In genomic region chr9:114400949-114401684, GRCm38 (mm10) we compare ENCODE assay signal across 8 mouse cellular contexts. TPM values are rescaled to one million over a fixed set of nuclear protein-coding genes. Genes with fewer than 3 reads are reported as not detected.
DNase-seq lines count a peak whose midpoint lies in the region; ATAC-seq and TF ChIP-seq lines count a peak whose summit lies in the region.

Gene Glb1, plus strand, starts transcription at chr9:114401076.
Gene Tmppe, plus strand, starts transcription at chr9:114401105.

- peak; percentile 97 for ATAC-seq in forebrain, postnatal 0 days
- peak; percentile 98 for ATAC-seq in neural tube, embryonic 15.5 days (ENCODE audit: low FRiP score)

- no peak for TF ChIP-seq RAD21 in MEL (IDR thresholded peaks at IDR 0.05; ENCODE audit: low read depth, low read length)

- no peaks in the 10 kb centered on the region for H3K27me3 ChIP-seq in MEL (ENCODE audit: control insufficient read depth in 1 of 2, insufficient read depth in 2 of 2, low read length in 2 of 2)
- H3K27me3 ChIP-seq in cerebellum, adult 2 months (ENCODE audit: control insufficient read depth, insufficient read depth, low read length) = no peaks in the 10 kb centered on the region
- no peaks in the 10 kb centered on the region for H3K27me3 ChIP-seq in forebrain, postnatal 0 days (ENCODE audit: insufficient read depth, low read length)
- H3K27me3 ChIP-seq in neural tube, embryonic 15.5 days (replicated peaks) = no peaks in the 10 kb centered on the region

- H3K9ac ChIP-seq in MEL (ENCODE audit: control insufficient read depth, low read depth, low read length, poor library complexity, severe bottlenecking) = peak within 1 kb of the TSS; percentile 98
- H3K9ac ChIP-seq in forebrain, postnatal 0 days = peak within 1 kb of the TSS; percentile 80
- H3K9ac ChIP-seq in neural tube, embryonic 15.5 days (replicated peaks) = peak within 1 kb of the TSS; percentile 77

- no peaks in the 10 kb centered on the region for H3K9me3 ChIP-seq in MEL (replicated peaks; ENCODE audit: insufficient read depth, low read length)
- H3K9me3 ChIP-seq in forebrain, postnatal 0 days (ENCODE audit: low read length) = no peaks in the 10 kb centered on the region
- H3K9me3 ChIP-seq in neural tube, embryonic 15.5 days (replicated peaks) = no peaks in the 10 kb centered on the region

- peak; percentile 94 for DNase-seq in MEL (ENCODE audit: low read depth, low spot score)
- peak; percentile 73 to 79 for DNase-seq in cerebellum, adult 2 months
- peak; percentile 84 for DNase-seq in forebrain, postnatal 0 days
- peak; percentile 85 for DNase-seq in heart, postnatal 4 days
- DNase-seq in layer of hippocampus, adult 2 months (ENCODE audit: low spot score in 2 of 2) = peak; percentile 71 to 75
- peak; percentile 77 for DNase-seq in lung, adult 2 months
- peak; percentile 78 for DNase-seq in testis, postnatal 14 days (ENCODE audit: low spot score)

- no peak for TF ChIP-seq EP300 in MEL (IDR thresholded peaks at IDR 0.05; ENCODE audit: low read depth in 1 of 2, low read length in 2 of 2)

- peak within 1 kb of the TSS; percentile 64 for H3K4me2 ChIP-seq in forebrain, postnatal 0 days (ENCODE audit: low read depth)
- H3K4me2 ChIP-seq in neural tube, embryonic 15.5 days = peak within 1 kb of the TSS; percentile 76

- under 1% methylated on average over 72 of the region's 73 CpGs for WGBS in cerebellum, adult 2 months
- 2% methylated on average over 73 of the region's 73 CpGs for WGBS in forebrain, postnatal 0 days
- under 1% methylated on average over 73 of the region's 73 CpGs for WGBS in lung, adult 2 months
- WGBS in neural tube, embryonic 15.5 days = under 1% methylated on average over 65 of the region's 73 CpGs

- peak; percentile 56 to 81; a peak in 3 of 4 replicates for TF ChIP-seq POLR2A in MEL (IDR thresholded peaks at IDR 0.05; ENCODE audit: control insufficient read depth in 1 of 2, insufficient read depth in 1 of 2, low read depth in 1 of 2, low read length in 2 of 2, poor library complexity in 1 of 2)
- TF ChIP-seq POLR2A in cerebellum, adult 2 months (IDR thresholded peaks at IDR 0.05; ENCODE audit: borderline replicate concordance, insufficient read depth, low read length) = 0 out of 2 replicates have a peak, but pooled peaks have one; percentile 26
- peak; percentile 61; the same call in 1 of the 2 replicates for TF ChIP-seq POLR2A in lung, adult 2 months (IDR thresholded peaks at IDR 0.05; ENCODE audit: borderline replicate concordance, extremely low read depth, low read depth, low read length)

- H3K27ac ChIP-seq in MEL (ENCODE audit: control insufficient read depth, low read depth, low read length) = peak within 1 kb of the TSS; percentile 74
- H3K27ac ChIP-seq in cerebellum, adult 2 months (ENCODE audit: insufficient read depth, low read length) = peak within 1 kb of the TSS; percentile 38; the same call in 1 of the 2 replicates
- H3K27ac ChIP-seq in forebrain, postnatal 0 days (ENCODE audit: low read depth, low read length) = peak within 1 kb of the TSS; percentile 86
- peak within 1 kb of the TSS; percentile 97 for H3K27ac ChIP-seq in layer of hippocampus, adult 2 months
- peak within 1 kb of the TSS; percentile 92 for H3K27ac ChIP-seq in neural tube, embryonic 15.5 days (replicated peaks)

- peaks cover 35% of the 10 kb centered on the region for H3K79me2 ChIP-seq in MEL (ENCODE audit: control insufficient read depth, insufficient read depth, low read length, poor library complexity)

- peaks cover 6 to 12% of the 10 kb centered on the region in 2 experiments for H3K4me1 ChIP-seq in MEL (ENCODE audit: control insufficient read depth in 1 of 2, insufficient read depth in 2 of 2, low read length in 2 of 2)
- H3K4me1 ChIP-seq in cerebellum, adult 2 months (ENCODE audit: control insufficient read depth, insufficient read depth, low read length) = no peaks in the 10 kb centered on the region; the same call in 1 of the 2 replicates
- peaks cover 9% of the 10 kb centered on the region; the same call in 1 of the 2 replicates for H3K4me1 ChIP-seq in forebrain, postnatal 0 days (ENCODE audit: insufficient read depth)
- peaks cover 5% of the 10 kb centered on the region; the same call in 1 of the 2 replicates for H3K4me1 ChIP-seq in lung, adult 2 months (ENCODE audit: control insufficient read depth, insufficient read depth, low read length)
- peaks cover 17% of the 10 kb centered on the region for H3K4me1 ChIP-seq in neural tube, embryonic 15.5 days

- peaks cover 0 to 13% of the 10 kb centered on the region in 2 experiments; a peak in 2 of 4 replicates for H3K36me3 ChIP-seq in MEL (ENCODE audit: control insufficient read depth in 1 of 2, insufficient read depth in 2 of 2, low read length in 2 of 2)
- peaks cover 16% of the 10 kb centered on the region for H3K36me3 ChIP-seq in forebrain, postnatal 0 days (ENCODE audit: insufficient read depth)
- peaks cover 22% of the 10 kb centered on the region for H3K36me3 ChIP-seq in neural tube, embryonic 15.5 days

- H3K4me3 ChIP-seq in MEL (ENCODE audit: control insufficient read depth in 1 of 2, insufficient read depth in 1 of 2, low read depth in 2 of 2, low read length in 2 of 2) = peak within 1 kb of the TSS; percentile 86 to 97
- H3K4me3 ChIP-seq in cerebellum, adult 2 months (replicated peaks; ENCODE audit: insufficient read depth, low read depth, low read length) = peak within 1 kb of the TSS; percentile 70
- peak within 1 kb of the TSS; percentile 63 for H3K4me3 ChIP-seq in forebrain, postnatal 0 days (ENCODE audit: low read depth, low read length)
- peak within 1 kb of the TSS; percentile 85 for H3K4me3 ChIP-seq in layer of hippocampus, adult 2 months
- peak within 1 kb of the TSS; percentile 92 for H3K4me3 ChIP-seq in lung, adult 2 months (replicated peaks; ENCODE audit: extremely low read depth, low read depth, low read length)
- peak within 1 kb of the TSS; percentile 70 for H3K4me3 ChIP-seq in neural tube, embryonic 15.5 days (replicated peaks)

- TF ChIP-seq CTCF in MEL (IDR thresholded peaks at IDR 0.05 in 2 of 3, conservative IDR thresholded peaks at IDR 0.05 in 1 of 3; ENCODE audit: control insufficient read depth in 1 of 3, insufficient read depth in 1 of 3, low read depth in 2 of 3, low read length in 3 of 3, poor library complexity in 1 of 3, severe bottlenecking in 1 of 3) = peak in 2 of 3 experiments; percentile 26 to 57; a peak in 4 of 6 replicates
- no peak for TF ChIP-seq CTCF in cerebellum, adult 2 months (IDR thresholded peaks at IDR 0.05; ENCODE audit: borderline replicate concordance, insufficient read depth, low read depth, low read length)
- TF ChIP-seq CTCF in forebrain, postnatal 0 days (IDR thresholded peaks at IDR 0.05; ENCODE audit: low read depth) = peak; percentile 74
- TF ChIP-seq CTCF in layer of hippocampus, adult 2 months (conservative IDR thresholded peaks at IDR 0.05) = peak; percentile 68
- no peak for TF ChIP-seq CTCF in lung, adult 2 months (IDR thresholded peaks at IDR 0.05; ENCODE audit: insufficient read depth, low read length)

TF ChIP-seq in MEL, 35 proteins besides CTCF, POLR2A, EP300 and RAD21 (continues in another document):
- TF ChIP-seq GABPA (IDR thresholded peaks at IDR 0.05; ENCODE audit: low read depth, low read length) = no peak
- peak; percentile 72 for TF ChIP-seq POLR2AphosphoS2 (IDR thresholded peaks at IDR 0.05; ENCODE audit: low read length)
- TF ChIP-seq MEF2A (IDR thresholded peaks at IDR 0.05; ENCODE audit: extremely low read depth, insufficient replicate concordance, low read depth, low read length, poor library complexity, severe bottlenecking) = no peak
- peak; percentile 60; the same call in 1 of the 2 replicates for TF ChIP-seq MXI1 (IDR thresholded peaks at IDR 0.05; ENCODE audit: low read depth, low read length)
- TF ChIP-seq NELFE (IDR thresholded peaks at IDR 0.05; ENCODE audit: low read depth, low read length) = peak; percentile 62
- peak; percentile 74 for TF ChIP-seq SIN3A (IDR thresholded peaks at IDR 0.05; ENCODE audit: low read length)
- TF ChIP-seq USF2 (IDR thresholded peaks at IDR 0.05; ENCODE audit: borderline replicate concordance in 1 of 2, insufficient read depth in 1 of 2, low read depth in 1 of 2, low read length in 2 of 2) = peak; percentile 53 to 88; a peak in 3 of 4 replicates
- no peak for TF ChIP-seq E2F4 (IDR thresholded peaks at IDR 0.05; ENCODE audit: borderline replicate concordance, low read depth, low read length)
- TF ChIP-seq ZNF384 (IDR thresholded peaks at IDR 0.05; ENCODE audit: low read depth, low read length) = no peak
- no peak for TF ChIP-seq TCF12 (IDR thresholded peaks at IDR 0.05; ENCODE audit: low read depth, low read length)
- 0 out of 2 replicates have a peak, but pooled peaks have one; percentile 64 for TF ChIP-seq UBTF (IDR thresholded peaks at IDR 0.05; ENCODE audit: borderline replicate concordance, insufficient read depth, low read depth, low read length)
- no peak for TF ChIP-seq ZC3H11A (IDR thresholded peaks at IDR 0.05; ENCODE audit: low read depth, low read length)
- peak; percentile 69 for TF ChIP-seq HCFC1 (IDR thresholded peaks at IDR 0.05; ENCODE audit: low read depth, low read length)
- TF ChIP-seq MYB (IDR thresholded peaks at IDR 0.05; ENCODE audit: low read depth, low read length) = no peak
- TF ChIP-seq RCOR1 (IDR thresholded peaks at IDR 0.05; ENCODE audit: low read depth, low read length) = no peak

RNA-seq across cellular contexts. Expression of gene Glb1, which starts in this region (rescaled TPM):
- total RNA-seq in MEL (2012; rRNA removed) = 7.0 and 8.1 TPM in 2 replicates
- polyA plus RNA-seq in MEL (2012; ENCODE audit: insufficient read depth in 1 of 2, insufficient read length in 2 of 2, low read depth in 1 of 2, low replicate concordance in 2 of 2, missing spikeins in 1 of 2) = 10 to 100 TPM in 1 of 2 experiments, not detected in 1; 15.7 TPM
- 22.2 and 23.0 TPM in 2 replicates for polyA plus RNA-seq in cerebellum, adult 2 months (2012; rRNA removed)
- 21.8 and 26.1 TPM in 2 replicates for total RNA-seq in forebrain, postnatal 0 days (2014; rRNA removed)
- polyA plus RNA-seq in forebrain, postnatal 0 days (2015; fragmentation: Nextera tagmentation; extraction: Ambion mirVana) = 27.5 and 32.3 TPM in 2 replicates
- 10 to 100 TPM; 25.0 to 26.0 TPM for total RNA-seq in heart, postnatal 4 days (2021)
- total RNA-seq in layer of hippocampus, adult 2 months (2021) = 10 to 100 TPM; 21.9 to 22.1 TPM
- 24.9 and 26.8 TPM in 2 replicates for polyA plus RNA-seq in lung, adult 2 months (2012; rRNA removed)
- 30.9 and 38.2 TPM in 2 replicates for polyA plus RNA-seq in neural tube, embryonic 15.5 days (2015; fragmentation: Nextera tagmentation; extraction: Ambion mirVana)

RNA-seq across cellular contexts. Expression of gene Tmppe, which starts in this region (rescaled TPM):
- total RNA-seq in MEL (2012; rRNA removed) = 7.1 and 7.5 TPM in 2 replicates
- 1 to 10 TPM in 1 of 2 experiments, not detected in 1; 9.2 TPM for polyA plus RNA-seq in MEL (2012; ENCODE audit: insufficient read depth in 1 of 2, insufficient read length in 2 of 2, low read depth in 1 of 2, low replicate concordance in 2 of 2, missing spikeins in 1 of 2)
- 4.1 and 4.5 TPM in 2 replicates for polyA plus RNA-seq in cerebellum, adult 2 months (2012; rRNA removed)
- 4.5 and 5.5 TPM in 2 replicates for total RNA-seq in forebrain, postnatal 0 days (2014; rRNA removed)
- 4.6 and 6.8 TPM in 2 replicates for polyA plus RNA-seq in forebrain, postnatal 0 days (2015; fragmentation: Nextera tagmentation; extraction: Ambion mirVana)
- 1 to 10 TPM; 5.8 to 6.6 TPM for total RNA-seq in heart, postnatal 4 days (2021)
- 10 to 100 TPM; 10.3 to 10.8 TPM for total RNA-seq in layer of hippocampus, adult 2 months (2021)
- polyA plus RNA-seq in lung, adult 2 months (2012; rRNA removed) = 9.7 and 9.8 TPM in 2 replicates
- 8.8 and 11.8 TPM in 2 replicates for polyA plus RNA-seq in neural tube, embryonic 15.5 days (2015; fragmentation: Nextera tagmentation; extraction: Ambion mirVana)

Comparison
In these comparisons a context has a peak if more than half of its experiments do, and no peak if none do; other contexts are left out.
1. Peak in every context shown above with its lines: DNase-seq, ATAC-seq, H3K4me3 ChIP-seq and H3K27ac ChIP-seq.
2. H3K27ac ChIP-seq: peak in every context shown above with its lines; median percentile 97 in layer of hippocampus, adult 2 months; 92 in neural tube, embryonic 15.5 days; 86 in forebrain, postnatal 0 days; 74 in MEL; 38 in cerebellum, adult 2 months.
3. CTCF ChIP-seq: peak in MEL (2 of 3), forebrain, postnatal 0 days (single experiment) and layer of hippocampus, adult 2 months (single experiment); none in cerebellum, adult 2 months (single experiment) and lung, adult 2 months (single experiment).